Mouse (Mus musculus): Measurements from ENCODE around the gene Fhl2.
"Not testable (repeated sequence)": the region's sequence is repeated elsewhere in the genome, so short reads cannot be mapped to it uniquely, and the experiment has no call there.

The Fhl2 gene

DNA sequence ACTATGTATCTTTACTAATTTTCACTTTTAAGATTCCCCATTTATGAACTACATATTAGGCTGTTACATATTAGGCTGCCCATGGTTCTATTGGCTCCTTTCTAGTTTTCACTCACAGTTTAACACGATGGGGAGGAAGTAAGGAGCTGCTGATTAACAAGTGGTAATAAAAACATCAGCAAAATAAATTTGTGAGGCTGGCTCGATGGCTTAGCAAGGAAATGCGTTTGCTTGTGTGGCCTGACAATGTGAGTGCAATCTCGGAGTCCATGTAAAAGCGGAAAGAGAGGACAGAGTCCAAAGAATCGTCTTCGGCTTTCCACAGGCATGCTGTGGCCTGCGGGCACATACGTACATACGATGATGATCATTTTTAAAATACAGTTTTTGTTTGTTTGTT, 4.3 kb downstream of the Fhl2 start:
- no peak for DNase-seq (ENCODE audit: low spot score in 2 of 2)

- DNase-seq (ENCODE audit: low spot score in 2 of 2) = no peak
Observed at GRCm38 (mm10) chr1:43191078-43191477, 5.7 kb downstream of the Fhl2 start.

GRCm38 (mm10) chr1:43188893-43189292, 7.9 kb downstream of the Fhl2 start:
- DNase-seq (ENCODE audit: low spot score in 2 of 2) = not testable (repeated sequence)

- no peak for DNase-seq (ENCODE audit: low spot score in 2 of 2)
Observed at GRCm38 (mm10) chr1:43186334-43186733, 10.4 kb downstream of the Fhl2 start.

DNA sequence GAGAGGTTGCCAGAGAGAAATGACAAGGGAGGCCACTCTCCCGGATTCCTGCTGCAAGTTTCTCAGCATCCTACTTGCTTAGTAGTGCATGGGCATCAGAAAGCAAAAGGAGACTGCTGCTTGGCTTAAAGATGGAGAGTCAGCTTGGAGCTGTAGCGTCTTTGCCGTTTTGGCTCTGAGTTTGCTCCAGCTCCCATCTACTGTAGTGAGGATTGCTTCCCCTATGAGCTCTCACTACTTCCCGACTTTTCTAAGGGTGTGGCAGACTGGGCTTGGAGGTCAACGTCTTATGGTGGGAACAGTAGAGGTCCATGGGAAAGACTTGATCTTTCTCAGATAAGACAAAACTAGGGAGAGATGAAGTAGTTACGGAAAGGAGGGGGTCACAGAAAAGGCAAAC, 15.9 kb downstream of the Fhl2 start:
- DNase-seq (ENCODE audit: low spot score in 2 of 2) = no peak

GRCm38 (mm10) chr1:43178780-43179179, 18.0 kb downstream of the Fhl2 start:
- DNase-seq (ENCODE audit: low spot score in 2 of 2) = peak in 1 of 2 experiments; percentile 60

DNA sequence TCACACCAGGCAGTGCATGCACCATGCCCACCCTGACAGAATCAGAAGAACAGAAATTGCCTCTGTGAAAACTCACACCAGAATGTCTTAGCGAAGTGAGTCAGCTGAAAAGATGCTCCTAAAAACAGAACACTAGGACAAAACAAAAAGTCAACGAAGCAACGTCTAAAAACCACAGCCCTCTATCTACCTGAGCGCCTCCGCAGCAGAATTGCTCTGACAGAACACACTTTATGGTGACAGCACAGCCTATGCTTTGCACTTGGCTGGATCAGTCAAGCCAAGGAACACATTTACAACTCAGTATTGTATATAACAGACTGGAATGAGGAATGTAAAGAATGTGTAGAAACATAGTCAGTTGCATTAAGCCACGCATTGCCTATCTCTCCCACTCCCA, 18.4 kb downstream of the Fhl2 start:
- no peak for DNase-seq (ENCODE audit: low spot score in 2 of 2)

GRCm38 (mm10) chr1:43173283-43174226, 23.2 kb downstream of the Fhl2 start:
- no peak for DNase-seq (ENCODE audit: low spot score in 2 of 2)

DNA sequence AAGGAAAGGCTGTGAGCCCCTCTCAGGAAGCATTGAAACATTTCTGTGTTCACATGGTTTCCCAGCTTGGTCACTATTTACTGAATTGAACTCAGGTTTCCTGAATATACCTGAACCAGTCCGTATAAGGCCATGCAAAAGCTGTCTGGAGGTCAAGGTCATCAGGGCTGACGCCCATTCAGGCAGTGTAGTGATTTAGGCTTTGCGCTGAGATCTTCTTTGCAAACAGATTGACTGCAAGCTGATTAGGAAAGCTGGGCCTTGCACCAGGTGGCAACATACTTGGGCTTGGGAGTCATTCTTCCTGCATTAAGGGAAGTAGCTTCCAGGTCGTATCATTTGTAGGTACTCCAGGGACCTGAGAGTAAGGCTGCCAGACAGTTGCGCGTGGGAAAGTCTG, 25.0 kb downstream of the Fhl2 start:
- no peak for DNase-seq (ENCODE audit: low spot score in 2 of 2)

GRCm38 (mm10) chr1:43171093-43171492, 25.7 kb downstream of the Fhl2 start:
- DNase-seq (ENCODE audit: low spot score in 2 of 2) = no peak

GRCm38 (mm10) chr1:43169661-43170060, 27.1 kb downstream of the Fhl2 start:
- DNase-seq (ENCODE audit: low spot score in 2 of 2) = no peak

GRCm38 (mm10) chr1:43169227-43169626, 27.6 kb downstream of the Fhl2 start:
- no peak for DNase-seq (ENCODE audit: low spot score in 2 of 2)

DNA sequence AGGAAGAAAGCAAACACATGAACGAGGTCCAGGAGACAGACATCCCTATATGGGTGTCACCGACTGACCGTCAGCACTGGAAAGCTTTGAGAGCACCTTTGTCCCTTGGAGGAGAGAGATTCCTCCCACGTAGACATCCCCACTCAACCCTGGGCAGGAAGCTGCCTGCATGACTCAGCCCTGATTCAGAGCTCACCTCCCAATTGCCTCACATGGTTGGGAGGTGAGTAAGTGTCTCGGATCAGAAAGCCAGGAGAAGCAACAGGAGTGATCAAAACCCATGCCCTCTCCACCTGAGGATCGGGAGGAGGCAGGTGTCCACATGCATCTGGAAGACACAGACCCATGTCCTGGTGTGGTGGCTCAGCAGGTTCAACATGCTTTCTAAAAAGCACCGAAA, 28.2 kb downstream of the Fhl2 start:
- DNase-seq (ENCODE audit: low spot score in 2 of 2) = no peak

- DNase-seq (ENCODE audit: low spot score in 2 of 2) = no peak
Observed at GRCm38 (mm10) chr1:43168026-43168425, 28.8 kb downstream of the Fhl2 start.

DNA sequence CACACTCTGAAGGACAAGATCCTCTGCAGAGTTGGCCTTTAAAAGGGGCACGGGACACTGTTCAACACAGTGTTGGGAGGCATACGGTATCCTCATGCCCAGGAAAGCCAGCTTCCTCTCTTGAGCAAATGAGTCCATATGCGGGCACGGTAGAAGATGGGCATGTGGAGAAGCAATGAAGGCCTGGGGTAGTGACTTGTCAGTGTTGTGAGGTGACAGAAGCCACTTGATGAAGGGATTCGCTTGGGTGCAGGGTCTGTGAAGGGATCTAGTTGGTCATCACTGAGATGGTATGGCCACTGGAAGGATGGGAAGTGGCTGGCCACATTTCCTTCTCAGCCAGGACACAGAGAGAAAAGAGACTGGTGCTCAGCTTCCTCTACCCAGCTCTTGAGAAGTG, 32.2 kb downstream of the Fhl2 start:
- no peak for DNase-seq (ENCODE audit: low spot score in 2 of 2)

DNA sequence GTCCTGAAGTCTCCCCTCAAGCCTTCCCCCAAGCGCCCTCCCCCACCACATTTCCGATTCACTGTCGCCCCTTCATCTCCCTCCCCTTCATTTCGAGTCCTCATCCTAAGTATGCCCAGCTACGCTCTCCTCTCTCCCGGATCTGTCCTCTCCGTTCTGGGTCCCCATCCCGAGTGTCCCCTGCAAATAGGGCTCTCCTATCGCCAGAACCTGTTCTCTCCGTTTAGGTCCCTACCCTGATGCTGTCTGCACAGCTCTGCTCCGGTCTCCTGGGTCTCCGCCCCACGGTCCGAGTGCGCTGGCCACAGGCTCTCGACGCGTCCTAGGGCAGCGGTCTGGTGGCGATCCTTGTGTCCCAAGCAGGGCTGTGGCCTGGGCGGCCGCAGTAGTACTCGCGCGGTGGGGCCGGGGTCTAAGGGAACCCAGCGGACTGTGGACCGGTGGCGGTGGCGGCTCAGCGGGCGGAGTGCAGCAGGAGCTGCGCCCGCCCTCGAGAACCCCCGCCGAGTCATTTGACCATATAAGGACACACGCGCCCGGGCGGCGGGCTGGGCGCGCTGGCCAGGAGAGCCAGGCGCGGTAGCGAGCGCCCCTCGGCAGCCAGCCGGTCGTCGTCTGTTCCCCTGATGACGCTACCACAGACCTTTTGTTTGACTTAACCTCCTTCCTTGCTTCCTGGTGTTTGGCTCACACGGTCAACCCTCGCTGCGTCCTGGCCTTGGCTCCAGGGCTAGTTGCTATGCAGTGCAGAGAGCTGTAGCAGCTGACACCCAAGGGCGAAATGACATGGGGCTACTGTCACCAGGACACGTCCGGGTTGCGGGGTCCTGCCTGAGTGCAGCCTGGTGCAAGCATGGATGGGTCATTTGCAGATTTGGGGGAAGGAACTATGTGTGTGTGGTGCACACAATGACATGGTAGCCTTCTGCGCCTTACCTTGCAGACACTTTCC, 33.0 kb downstream of the Fhl2 start:
- peak; percentile 76 to 83 for DNase-seq (ENCODE audit: low spot score in 2 of 2)

DNA sequence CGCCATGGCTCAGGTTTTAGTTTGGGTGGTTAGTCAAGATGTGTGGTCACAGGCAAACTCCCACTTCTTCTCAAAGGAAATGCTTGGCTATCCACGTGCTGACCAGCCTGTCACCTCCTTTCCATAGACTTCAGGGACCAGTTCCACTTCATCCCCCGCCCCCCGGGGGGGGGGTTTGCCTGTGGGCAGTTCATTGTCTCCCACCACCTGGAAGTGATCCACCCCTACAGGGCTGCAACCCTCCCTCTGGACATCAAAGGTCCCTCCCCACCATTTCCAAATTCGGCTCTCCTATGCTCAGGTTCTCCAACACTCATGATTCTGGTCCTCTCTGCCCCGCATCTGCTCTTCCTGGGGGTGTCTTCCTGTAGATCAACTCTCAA, 33.7 kb downstream of the Fhl2 start:
- no peak for DNase-seq (ENCODE audit: low spot score in 2 of 2)

DNA sequence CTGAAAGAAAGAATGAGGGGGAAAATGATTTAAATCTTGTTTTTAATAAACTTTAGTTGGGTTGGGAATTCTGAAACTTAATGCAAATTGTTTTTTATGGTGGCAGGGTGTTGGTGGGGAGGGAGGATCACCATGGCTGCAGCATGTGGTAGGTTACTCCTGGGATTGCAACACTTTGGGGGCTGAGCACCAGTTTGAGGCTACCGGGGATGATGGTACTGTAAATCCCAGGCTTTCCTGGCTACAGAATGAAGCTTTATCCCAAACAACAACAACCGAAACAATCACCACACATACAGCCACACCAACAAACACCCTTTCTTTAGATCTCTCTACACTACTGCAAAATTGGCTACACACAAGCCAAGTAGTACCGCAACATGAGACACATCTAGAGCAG, 34.4 kb downstream of the Fhl2 start:
- no peak for DNase-seq (ENCODE audit: low spot score in 2 of 2)

GRCm38 (mm10) chr1:43159429-43159828, 37.4 kb downstream of the Fhl2 start:
- no peak for DNase-seq (ENCODE audit: low spot score in 2 of 2)

- DNase-seq (ENCODE audit: low spot score in 2 of 2) = no peak
Observed at GRCm38 (mm10) chr1:43157907-43158306, 38.9 kb downstream of the Fhl2 start.

- no peak for DNase-seq (ENCODE audit: low spot score in 2 of 2)
Observed at GRCm38 (mm10) chr1:43154491-43154890, 42.3 kb downstream of the Fhl2 start.

- DNase-seq (ENCODE audit: low spot score in 2 of 2) = no peak
Observed at GRCm38 (mm10) chr1:43153538-43153937, 43.2 kb downstream of the Fhl2 start.

DNA sequence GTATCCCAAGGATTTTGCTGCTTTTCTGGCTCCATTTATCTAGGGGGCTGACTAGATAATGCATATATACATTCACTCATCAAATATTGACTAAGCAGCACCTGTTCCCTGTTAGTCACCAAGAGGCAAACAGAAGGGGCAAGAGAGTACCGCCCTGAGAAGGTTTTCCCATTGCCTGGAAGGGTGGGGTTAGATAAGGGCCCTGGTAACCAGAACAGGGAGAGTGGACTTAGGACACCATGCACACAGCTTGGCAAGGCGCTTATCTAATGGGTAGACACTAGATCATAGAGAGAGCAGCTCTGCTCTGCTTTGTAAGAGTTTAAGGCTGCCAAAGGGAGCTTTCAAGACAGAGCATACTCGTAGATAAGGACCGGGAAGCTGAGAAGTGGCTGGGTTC, 44.2 kb downstream of the Fhl2 start:
- DNase-seq (ENCODE audit: low spot score in 2 of 2) = no peak
